Mouse (Mus musculus) bone marrow, adult 2 months (tissue): ENCODE results near the gene Hoxc11.

Experiments
- CTCF ChIP-seq: fragments of 200-500 bp; IDR thresholded peaks from 2 replicates; pipeline ENCODE4 v1.5.1; 2011; ENCODE audit warnings: low read length, control low read depth; ENCODE audit not compliant: control insufficient read depth, insufficient read depth
- POLR2A ChIP-seq: fragments of 200-500 bp; IDR thresholded peaks from 2 replicates; pipeline ENCODE4 v1.6.1; 2011; ENCODE audit warnings: low read depth, mild to moderate bottlenecking, control low read depth, low read length, borderline replicate concordance; ENCODE audit not compliant: control insufficient read depth

- TF ChIP-seq POLR2A (no peak), CTCF (no peak)
These were observed 37.6 kb downstream of the Hoxc11 start for GRCm38 (mm10) chr15:102991782-102992181.
